Mouse (Mus musculus) skeletal muscle tissue, adult 2 months (tissue): ENCODE measurements around the gene Sorl1.

ENCODE experiments used
- DNase-seq: peaks from one replicate; pipeline ENCODE4 v3.0.0-alpha.2; 2012; ENCODE audit warnings: low read depth, low spot score

Sorl1 gene

DNA sequence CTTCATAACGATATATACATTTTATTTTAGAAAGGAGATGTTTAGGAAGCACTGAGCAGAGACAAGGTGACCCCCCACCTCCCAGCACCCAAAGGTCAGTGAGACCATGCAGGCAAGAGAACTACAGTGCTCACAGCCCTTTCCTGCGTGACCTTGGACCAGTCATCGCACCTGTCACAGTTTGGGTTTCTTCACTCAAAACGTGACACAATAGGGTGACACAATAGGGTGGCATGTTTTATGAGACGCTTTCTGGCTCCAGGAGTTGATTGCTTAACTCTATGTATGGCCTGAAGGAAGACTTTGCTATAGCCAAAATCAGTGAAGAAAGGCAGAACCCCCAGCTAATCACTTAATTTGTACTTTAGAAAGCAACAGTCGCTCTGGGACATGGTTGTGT is 1.7 kb downstream of the Sorl1 start:
- DNase-seq, result no peak

DNA sequence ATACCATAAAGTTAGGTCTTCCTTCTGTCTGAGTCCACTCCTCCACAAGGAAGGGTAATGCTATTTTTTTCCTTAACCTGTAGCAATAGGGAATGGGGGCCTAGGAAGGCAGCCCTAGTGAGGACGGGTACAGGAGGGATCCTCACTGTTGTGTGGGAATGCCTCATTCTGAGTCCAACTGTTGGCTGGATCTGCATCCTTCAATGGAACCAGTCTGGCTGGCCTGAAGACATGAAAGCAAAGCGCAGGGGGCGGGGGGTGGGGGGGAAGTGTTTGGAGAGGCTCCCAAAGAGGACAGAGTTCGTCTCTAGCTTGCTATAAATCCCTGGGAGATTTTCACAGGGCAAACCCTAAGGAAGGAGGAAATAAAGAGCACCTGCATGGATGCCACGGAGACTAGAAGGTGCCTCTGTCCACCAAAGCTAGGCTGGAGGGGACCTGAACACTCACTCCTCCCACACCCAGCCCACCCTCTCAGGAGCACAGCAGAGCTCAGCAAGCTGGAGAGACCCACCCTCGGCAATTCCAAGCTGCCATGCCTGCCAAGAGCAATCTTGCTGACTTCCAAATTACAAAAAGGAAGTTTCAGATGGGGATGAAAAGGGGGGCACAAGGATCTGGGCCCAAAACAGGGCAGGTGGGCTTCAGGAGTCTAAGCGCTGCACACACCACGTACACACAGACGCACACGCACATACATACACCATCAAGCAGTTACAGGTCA is 2.3 kb downstream of the Sorl1 start:
- no peak for DNase-seq

DNA sequence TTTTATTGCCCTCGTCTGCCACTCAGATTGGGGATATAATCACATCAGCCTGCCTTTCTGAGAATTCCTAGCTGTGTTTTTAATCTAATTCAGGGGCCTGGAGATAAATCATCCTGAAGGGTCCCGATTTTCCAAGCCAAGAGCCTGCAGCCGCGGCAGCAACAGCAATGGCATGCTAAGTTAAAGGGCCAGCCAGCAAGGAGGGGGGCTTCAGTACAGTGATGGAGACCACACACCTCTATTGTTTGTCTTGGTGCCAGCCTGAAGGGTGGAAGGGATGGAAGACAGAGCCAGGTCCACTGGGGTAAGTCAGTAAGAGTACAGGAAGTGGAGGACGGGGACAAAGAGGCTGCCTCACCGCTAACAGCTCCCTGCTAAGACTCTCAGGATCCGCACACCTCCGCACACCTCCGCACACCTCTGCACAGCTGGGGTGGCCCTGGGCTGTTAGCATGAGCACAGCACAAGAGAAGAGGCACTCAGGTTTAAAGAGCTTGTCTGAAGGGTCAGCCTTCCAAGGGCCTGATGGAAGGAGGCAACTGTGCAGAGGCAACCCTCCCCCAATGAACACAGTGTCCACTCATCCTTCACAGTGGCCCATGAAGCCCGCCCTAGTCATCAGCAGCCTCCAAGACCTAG is 7.6 kb downstream of the Sorl1 start:
- DNase-seq, result no peak

DNA sequence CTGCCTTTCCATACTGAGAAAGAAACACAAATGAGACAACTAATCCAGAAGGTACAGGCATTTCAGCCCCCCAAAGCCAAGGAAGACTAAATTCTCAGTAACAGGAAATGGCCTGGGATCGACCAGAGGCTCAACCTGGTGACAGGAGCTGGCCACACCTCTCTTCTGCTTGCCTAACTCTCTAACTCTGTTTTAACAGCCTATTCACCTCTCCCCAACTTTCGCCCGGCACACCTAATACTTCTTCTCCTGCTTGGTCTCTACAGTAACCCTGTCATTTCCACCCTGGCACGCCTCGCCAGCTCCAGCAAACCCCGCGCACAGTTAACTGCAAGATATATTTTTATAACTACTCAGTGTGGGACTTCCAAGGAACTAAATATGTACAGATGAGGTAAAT is 9.0 kb downstream of the Sorl1 start:
- DNase-seq, result no peak

DNA sequence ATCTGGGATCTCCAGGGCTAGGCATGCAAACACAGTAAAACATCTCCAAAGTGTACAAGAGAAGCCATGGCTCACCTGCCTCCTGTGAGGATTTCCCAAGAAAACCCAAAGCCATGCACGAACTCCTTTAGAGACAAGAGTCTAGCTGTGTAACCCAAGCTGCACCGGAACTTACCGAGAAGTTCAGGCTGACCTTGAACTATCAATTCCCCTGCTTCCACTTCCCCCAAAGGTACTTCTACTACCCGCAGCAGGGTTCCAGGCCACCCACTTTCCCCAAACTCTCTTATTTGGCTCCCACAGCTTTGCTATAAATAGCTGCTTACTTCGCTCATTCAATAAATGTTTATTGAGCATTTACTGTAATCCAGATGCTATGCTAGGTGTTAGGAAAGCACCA is 10.8 kb downstream of the Sorl1 start:
- no peak for DNase-seq

DNA sequence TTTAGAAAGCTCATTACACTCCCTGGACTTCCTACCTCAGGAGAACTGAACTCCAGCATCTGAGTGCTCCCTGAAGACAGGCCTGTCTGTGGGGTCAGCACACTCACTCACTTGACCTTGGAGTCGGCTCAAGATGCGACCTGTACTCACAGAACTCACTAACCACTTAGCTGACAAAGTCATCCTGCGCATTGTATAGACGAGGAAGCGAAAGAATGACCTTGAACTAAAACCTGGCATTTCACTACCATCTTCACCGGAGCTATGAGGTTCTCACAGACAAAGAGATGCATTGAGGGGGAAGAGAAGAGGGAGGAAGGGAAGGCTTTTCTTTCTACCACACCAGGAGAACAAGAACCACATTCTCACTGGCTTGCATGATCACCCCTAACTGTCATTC is 11.4 kb downstream of the Sorl1 start:
- DNase-seq, result no peak

DNA sequence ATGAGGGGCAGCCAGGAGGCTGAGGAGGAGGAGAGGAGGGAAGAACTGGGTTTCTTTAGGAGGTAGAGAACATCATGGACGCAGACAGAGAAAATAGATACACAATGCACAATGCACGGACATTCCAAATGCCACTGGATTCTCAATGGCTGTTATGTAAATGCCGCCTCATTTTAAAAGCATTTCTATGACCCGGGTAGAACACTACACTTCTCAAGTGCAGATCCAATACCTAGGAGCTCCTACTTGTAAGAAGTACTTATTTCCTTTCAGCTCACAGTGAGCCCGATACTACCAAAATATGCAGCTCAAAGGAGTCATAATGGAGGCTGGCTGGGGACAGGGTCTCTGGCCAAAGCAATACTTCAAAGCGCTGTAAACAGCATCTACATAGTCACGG is 12.8 kb downstream of the Sorl1 start:
- no peak for DNase-seq

DNA sequence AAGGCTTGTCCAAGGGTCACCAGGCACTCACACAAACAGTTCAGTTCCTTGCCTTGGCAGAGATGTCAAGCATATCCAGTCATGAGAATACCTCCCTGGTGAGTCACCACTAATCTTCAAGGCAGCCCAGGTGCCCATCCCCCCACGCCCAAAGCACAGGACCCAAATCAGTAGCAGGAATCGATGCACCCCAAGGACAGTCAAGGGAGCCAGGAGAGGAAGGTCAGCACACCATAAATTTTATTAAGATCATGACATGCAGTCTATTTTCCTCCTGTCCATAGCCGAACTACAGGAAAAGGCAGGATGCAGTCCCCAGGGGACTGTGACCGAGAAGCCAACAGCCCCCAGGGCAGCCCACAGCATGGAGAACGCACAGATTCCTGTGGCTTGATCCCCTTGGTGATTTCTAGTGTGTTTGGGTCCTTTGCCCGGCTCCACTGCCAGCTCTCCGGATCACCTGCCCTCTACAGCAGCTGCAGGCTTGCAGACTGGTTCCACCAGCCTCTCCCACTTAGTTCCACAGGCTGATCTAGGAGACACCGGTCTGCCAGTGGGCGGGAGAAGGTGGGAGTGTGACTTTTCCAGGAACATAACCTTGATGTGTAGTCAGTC is 14.2 kb downstream of the Sorl1 start:
- DNase-seq, result peak; percentile 84

DNA sequence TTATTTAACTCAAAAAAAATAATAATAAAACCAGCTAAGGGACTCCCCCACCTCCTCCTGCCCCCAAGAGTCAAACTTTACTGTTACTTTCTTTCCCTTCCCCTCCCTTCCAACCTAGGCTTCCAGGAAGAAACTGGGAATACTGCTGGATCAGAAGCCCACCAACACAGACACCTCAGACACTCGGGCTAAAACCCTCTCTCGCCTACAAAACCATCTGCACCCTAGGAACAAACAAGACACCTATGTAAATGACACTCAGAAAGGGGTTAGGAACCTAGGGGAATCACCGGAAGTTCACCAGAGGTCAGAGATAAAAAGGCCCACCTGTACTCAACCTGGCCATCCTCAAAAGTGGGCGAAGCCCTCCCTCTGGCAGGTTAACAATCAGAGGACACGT is 15.0 kb downstream of the Sorl1 start:
- DNase-seq, result no peak

DNA sequence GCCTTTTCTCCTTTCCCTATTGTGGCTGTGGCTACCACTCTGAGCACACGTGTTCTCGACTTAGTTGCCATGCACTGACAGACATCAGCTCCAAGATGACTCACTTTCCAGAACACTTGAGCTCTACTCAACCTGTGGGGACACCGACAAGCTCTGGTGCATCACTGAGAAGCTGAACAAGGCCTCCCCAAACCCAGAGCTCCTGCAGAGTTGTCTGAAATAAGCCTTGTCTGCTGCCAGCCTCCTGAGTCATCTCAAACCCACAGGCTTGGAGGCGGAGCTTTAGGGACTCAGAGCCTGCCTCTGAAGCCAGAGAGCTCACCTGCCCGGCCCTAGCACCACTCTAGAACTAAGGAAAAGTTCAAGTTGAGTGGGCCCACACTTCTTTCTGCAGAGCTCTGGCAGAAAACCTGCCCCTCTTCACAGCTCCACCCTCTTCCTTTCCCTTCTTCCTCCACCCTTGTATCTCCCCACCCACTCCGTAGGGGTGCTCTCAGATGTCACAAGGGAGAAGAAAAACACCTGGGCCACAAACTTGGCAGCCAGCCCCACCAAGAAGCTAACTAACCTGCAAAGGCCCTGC is 15.6 kb downstream of the Sorl1 start:
- no peak for DNase-seq

DNA sequence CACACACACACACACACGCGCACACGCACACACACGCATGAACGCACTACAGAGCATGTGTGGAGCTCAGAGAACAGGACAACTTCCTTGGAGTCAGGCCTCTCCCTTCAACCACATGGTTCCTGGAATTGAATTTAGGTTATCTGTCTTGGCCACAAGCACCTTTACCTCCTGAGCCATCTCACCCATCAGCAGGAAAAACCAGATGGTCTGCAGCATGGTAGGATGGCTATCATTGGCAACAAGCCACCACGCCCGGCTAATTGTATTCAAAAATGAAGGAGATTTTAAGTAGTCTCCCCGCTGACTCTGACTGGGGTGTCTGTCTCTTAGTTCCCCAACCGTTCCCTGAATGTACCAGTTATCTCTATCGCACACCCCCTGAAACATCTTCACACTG is 17.0 kb downstream of the Sorl1 start:
- DNase-seq, result no peak

DNA sequence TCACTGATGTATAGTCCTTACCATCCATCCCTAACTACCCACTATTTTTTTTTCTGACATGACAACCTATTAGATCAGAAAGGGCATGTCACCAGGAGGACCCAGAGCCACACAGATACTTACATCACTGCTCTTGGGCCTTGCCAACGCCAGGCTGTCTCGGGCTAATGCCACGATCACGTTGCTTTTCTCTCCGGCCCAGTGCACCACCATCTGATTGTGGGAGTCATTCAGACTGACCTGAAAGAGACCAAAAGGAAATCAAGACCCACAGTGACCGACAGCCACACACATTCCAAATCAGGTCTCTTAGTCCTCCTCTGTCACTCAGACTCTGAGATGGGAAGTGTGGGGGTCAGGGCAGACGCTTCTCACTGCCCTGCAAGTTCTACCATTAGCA is 17.8 kb downstream of the Sorl1 start:
- DNase-seq, result no peak

DNA sequence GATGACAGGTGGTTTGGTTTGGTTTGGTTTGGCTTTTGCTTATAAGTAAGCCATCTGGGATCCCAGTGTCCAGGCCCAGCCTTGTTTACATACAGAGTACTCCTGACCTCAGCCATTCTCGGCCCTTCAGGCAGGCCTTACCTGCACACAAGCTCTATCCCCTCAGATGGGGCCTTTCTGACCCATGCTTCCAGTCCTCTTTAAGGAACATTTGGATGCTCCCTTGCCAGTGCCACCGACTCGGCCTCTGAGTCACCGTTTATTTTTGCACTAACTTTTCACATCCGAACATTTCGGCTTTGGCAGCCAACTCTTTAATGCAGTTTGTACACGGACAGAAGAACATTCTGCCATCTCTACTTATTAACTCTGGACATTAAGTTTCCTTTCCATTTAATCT is 20.6 kb downstream of the Sorl1 start:
- no peak for DNase-seq

DNA sequence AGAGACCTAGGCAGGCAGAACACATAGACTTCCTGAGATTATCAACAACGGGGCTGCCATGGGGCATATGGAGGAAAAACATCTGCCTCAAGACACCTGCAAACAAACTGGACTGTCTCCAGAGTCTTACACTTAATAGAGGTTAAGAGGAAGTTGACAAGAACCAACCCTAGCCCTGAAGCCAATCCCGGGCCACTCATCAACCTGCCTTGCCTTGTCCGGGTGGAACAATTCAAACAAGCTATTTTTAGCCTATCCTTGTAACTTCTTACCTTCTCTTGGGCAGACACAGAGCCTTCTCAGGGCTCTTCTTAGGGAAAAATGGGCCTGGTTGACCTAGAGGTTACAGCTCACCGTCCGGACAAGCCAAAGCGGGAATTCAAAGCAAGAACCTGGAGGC is 22.1 kb downstream of the Sorl1 start:
- no peak for DNase-seq

DNA sequence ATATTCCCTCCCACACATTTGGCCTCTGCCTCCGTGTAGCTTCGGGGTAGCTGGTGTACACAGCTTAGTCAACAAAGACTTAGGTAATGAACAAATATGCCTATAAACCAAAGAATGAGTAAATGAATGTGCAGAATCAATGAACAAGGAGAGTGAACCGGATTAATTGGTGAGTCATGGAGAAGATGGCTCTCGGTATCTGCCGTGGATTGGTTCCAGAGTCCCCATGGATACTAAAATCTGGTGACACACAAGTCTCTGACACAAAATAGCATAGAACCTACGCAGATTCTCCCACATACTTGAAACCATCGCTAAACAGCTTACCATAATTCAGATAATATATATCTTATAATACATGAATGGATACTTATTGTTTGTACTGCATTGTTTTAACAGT is 22.8 kb downstream of the Sorl1 start:
- no peak for DNase-seq

DNA sequence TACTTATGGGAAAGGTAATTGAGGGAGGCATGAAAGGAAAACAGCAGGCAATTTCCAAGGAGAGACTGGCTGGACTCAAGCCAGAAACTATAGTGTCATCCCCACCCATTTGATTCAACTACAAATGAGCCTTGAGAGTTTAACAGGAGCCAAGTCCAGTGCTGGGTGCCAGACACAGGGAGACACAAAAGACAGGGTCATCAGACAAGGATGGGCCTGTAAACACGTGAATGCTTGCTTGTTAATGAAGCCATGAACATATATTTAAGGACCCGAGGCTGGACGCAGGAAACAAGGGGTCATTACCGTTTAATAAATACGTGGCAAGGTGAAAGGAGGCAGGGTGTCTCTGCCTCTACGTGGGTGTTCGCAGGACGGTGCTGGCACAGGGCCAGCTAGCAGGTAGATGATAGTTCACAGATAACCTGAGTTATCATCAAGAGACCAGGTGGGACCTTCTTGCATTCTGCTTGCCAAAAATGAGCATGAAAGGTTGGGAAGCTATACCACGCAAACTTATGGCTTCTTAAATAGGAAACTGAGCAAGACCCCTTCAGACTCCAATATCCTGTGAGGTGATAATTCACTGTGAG is 23.4 kb downstream of the Sorl1 start:
- DNase-seq, result no peak

DNA sequence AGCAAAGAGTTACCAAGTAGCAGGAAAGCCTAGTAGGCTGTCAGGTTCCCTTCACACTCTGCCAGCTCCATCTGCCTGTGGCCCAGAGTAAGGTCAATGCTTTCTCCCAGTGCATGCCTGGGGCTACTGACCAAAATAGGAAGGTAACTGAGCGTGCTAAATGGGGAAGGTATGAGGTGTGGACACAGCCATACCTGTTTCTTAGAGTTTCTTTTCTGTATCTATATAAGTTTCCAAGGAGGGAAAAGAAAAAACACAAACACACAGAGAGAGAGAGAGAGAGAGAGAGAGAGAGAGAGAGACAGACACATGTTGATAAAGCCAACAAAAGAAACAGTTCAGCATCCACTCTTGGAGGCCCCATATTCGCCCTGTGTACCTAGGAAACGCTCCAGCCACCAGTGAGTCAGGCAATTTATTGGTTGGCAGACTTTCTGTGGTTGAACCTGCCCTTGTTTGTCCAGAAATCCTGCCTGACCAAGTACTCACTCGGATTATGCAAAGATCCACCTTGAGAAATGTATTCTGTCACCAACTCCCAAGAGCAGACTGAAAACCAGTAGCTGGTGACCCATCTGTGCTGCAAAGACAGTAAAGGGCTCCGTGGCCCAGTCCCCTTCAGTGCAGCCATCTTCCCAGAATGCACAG is 25.5 kb downstream of the Sorl1 start:
- DNase-seq, result no peak

DNA sequence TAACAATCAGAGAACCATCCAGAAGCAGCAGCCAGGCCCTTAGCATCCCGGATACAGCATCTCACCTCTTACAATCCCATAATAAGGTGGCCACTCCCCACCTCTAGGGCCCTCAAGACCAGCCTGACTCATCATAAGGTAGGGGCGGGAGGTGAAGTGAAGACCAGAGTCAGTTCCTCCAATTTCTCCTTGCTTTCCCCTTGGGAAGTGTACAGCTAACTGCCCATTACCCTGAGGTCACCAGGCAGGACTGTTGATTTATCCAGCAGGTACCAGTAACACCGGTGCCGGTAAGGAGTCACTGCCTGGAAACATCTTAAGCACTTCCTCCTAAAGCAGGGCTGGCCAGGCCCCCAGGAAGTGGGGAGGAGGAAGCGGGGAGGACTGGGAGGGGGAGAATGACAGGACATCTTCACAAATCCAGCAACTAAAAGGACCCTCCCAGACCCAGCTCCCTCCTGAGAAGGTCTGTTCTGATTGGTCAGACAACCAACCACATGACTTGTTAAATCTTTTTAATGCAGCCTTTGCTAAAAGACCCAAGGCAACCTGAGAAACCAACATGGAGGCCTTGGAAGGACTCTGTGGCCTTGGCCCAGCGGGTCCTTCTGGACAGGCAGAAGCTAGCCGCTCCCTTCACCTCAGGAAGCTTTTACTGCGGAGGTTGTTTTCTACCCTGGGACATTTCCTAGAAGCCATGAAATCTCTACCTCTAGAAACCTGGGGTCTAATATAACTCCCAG is 26.2 kb downstream of the Sorl1 start:
- DNase-seq, result peak; percentile 58

DNA sequence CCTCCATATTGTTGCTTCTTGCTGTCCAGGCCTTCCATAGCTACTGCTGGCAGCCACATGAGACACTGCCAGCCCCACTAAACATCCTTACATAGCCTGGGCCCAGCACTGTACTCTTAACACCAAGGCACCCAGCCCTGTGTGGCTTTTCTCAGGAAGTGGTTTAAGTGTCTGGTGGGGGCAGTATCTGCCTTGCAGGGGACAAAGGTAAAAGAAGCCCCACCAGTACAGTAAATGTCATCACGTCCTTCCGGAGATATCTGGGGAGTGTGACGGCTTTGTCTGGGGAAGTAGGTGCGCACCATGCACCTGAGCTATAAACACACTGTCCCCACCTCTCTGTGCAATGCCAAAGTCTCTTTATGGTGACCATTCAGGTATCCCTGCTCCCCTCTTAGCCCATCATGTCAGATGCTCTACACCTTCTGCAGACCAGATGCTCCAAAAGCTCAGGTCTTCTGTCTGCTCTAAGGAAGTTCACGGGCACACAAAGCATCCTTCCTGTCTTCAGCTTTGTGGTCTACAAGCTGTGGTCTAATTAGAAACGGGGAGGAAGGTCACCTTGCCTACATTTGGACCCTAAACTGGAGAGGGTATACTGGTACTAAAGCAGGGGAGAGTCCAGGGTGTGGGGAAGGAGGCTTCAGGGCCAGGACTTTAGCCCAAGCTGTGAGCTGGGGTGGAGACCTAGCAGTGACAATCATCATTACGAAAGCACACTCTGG is 26.9 kb downstream of the Sorl1 start:
- no peak for DNase-seq

DNA sequence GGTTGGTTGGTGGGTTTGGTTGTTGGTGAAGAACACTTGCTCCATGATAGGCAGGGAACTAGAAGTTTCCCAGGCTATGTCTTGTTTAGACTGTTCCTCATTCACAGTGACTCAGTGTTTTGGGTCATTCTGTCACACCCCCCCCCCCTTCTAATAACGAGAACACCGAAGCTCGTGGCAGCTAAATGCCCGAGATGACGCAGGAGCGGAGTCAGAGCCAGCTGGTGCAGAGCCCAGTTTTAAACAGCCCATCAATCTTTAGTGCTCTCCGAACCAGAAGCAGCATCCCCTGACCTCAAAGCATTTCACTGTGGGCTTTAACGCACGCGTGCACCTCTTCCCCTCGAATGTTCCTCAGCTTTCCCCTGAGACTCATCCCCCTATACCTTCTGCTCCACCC is 29.3 kb downstream of the Sorl1 start:
- DNase-seq, result peak; percentile 81
